Mouse (Mus musculus): ENCODE data around the gene Gorab. TPM values are rescaled to one million over a fixed set of nuclear protein-coding genes. Genes with fewer than 3 reads are reported as not detected.

The Gorab gene
- total RNA-seq, 2 experiments from 2014 or later, result 9.2 to 13.5 TPM

- no peak for ATAC-seq (replicated peaks; ENCODE audit: low FRiP score, low TSS enrichment, poor library complexity, severe bottlenecking)
These were observed 43.9 kb downstream of the Gorab start for GRCm38 (mm10) chr1:163359521-163359920.

DNA sequence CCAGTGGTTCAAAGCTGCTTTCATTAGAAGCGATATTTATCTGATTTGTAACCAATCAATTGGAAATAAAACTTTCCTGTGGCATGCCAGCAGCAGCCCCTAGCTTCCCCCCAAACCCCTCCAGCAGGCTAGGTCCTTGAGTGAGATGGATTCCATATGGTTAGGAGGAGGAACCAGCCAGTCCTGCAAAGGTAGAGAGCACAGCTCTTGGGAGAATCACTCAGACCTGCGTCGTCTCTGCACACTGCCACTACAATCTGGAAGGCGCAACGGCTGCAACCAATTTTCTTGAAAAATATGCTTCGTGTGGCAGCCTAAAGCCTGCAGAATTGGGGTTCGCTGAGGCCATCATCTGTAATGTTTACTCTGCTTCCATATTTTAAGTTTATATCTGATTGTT is 45.3 kb downstream of the Gorab start:
- no peak for ATAC-seq (replicated peaks; ENCODE audit: low FRiP score, low TSS enrichment, poor library complexity, severe bottlenecking)

DNA sequence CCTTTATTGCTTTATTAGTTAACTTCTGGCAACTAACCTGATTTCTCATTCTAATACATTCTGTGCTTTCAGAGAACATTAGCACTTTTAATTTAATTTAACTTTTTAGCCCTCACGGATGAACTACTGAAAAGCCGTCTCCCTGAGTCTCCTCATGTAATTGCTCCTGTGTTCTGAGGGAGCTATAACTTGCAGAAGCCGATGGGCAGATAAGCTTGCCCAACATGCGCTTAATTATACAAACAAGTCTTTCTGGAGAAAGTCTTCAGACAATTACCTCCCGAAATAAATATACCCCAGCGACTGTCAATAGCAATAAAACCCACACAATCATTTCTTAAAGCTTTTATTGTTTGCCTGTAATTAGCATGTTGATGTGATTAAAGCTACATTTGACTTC is 45.7 kb downstream of the Gorab start:
- ATAC-seq (replicated peaks; ENCODE audit: low FRiP score, low TSS enrichment, poor library complexity, severe bottlenecking), result no peak

DNA sequence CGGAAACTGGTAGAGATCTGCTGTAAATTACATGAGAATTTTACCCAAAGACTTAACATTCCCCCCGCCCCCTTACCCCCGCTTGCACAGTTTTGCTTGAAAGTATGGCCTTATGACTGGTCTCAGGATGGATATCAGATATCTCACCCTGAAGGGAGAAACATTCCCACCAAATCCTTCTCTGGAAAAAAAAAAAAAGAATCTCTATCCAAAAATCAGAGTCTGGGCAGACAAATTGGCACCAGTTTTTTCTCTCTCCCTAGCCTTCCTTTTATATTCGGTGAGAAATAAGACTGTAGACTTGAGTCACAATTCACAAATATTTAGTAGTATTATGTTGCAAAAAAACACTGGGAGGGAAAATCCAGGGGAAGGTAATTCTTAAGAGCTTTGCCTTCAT is 47.3 kb downstream of the Gorab start:
- no peak for ATAC-seq (replicated peaks; ENCODE audit: low FRiP score, low TSS enrichment, poor library complexity, severe bottlenecking)

DNA sequence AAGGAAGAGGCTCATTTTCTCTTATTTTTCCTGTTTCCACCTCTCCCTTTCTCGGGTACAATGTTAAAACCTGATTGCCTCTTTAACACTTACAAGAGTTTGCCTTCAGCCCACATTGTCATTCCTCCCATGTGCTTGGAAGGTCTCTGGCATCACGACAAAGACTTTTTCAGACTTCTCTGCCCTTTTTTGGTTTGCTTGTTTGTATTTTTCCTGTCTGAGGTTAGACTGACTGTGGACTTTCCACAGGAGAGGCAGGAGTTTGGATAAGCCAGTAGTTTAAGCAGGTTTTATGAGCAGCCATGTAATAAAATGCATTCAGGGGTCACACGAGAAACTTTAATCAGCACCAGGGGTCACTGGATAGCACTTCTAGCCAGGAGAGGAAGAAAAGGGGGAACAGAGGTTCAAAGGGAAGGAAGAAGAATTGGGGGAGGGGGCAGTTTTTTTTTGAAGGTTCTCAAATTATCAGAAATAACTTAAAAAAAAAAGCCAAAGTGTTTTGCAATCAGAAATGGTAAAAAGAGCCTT is 47.8 kb downstream of the Gorab start:
- no peak for ATAC-seq (replicated peaks; ENCODE audit: low FRiP score, low TSS enrichment, poor library complexity, severe bottlenecking)

DNA sequence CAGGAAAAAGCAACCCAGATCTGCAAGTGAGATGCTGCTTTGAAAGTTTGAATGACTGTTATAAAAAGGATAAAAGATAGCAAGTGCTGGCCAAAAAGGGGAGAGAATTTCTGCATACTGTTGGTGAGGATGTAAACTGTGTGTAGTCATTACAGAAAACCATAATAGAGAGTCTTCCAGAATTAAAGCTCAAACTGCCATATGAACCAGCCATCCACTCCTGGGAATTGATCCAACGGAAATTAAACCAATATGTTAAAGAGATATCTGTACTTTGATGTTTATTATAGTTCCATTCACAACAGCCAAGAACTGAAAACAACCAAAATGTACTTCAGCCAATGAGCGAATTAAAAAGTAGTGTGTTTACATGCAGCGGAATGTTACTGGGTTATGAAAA is 52.5 kb downstream of the Gorab start:
- no peak for ATAC-seq (replicated peaks; ENCODE audit: low FRiP score, low TSS enrichment, poor library complexity, severe bottlenecking)

- ATAC-seq (replicated peaks; ENCODE audit: low FRiP score, low TSS enrichment, poor library complexity, severe bottlenecking), result no peak
These were observed 57.9 kb downstream of the Gorab start for GRCm38 (mm10) chr1:163345541-163345940.

GRCm38 (mm10) chr1:163344931-163345330 is 58.5 kb downstream of the Gorab start:
- peak; percentile 87 for ATAC-seq (replicated peaks; ENCODE audit: low FRiP score, low TSS enrichment, poor library complexity, severe bottlenecking)

- no peak for ATAC-seq (replicated peaks; ENCODE audit: low FRiP score, low TSS enrichment, poor library complexity, severe bottlenecking)
These were observed 64.3 kb downstream of the Gorab start for GRCm38 (mm10) chr1:163339219-163339561.

GRCm38 (mm10) chr1:163338525-163339218 is 64.8 kb downstream of the Gorab start:
- ATAC-seq (replicated peaks; ENCODE audit: low FRiP score, low TSS enrichment, poor library complexity, severe bottlenecking), result no peak

- peak; percentile 59; the same call in 1 of the 2 replicates for ATAC-seq (replicated peaks; ENCODE audit: low FRiP score, low TSS enrichment, poor library complexity, severe bottlenecking)
These were observed 65.6 kb downstream of the Gorab start for GRCm38 (mm10) chr1:163337821-163338220.

Other genes starting within 250 kb of the Gorab start
- gene Prrx1, start 90.0 kb downstream of the Gorab start, total RNA-seq (2014; fragmentation: Nextera tagmentation), result not detected in 2 replicates
- not detected in 2 replicates for gene Prrx1, start 90.0 kb downstream of the Gorab start, total RNA-seq (2017)

Measured in megakaryocyte-erythroid progenitor cell, adult 5-6 weeks (primary cell).